Mouse (Mus musculus): ENCODE results near the gene Dkkl1. TPM values are rescaled to one million over a fixed set of nuclear protein-coding genes. Genes with fewer than 3 reads are reported as not detected.
"Not testable (repeated sequence)": the region's sequence is repeated elsewhere in the genome, so short reads cannot be mapped to it uniquely, and the experiment has no call there.

Gene Dkkl1
- total RNA-seq (2021), result 1 to 10 TPM; 2.6 to 3.3 TPM
- long read RNA-seq, experiment 1, partial matches to known transcripts, result 0 of 1 reads
- long read RNA-seq, experiment 1, other reads (novel, unspliced or antisense), result 0 of 1 reads
- long read RNA-seq, experiment 2, partial matches to known transcripts, result 0 of 3 reads
- long read RNA-seq, experiment 2, other reads (novel, unspliced or antisense), result 0 of 3 reads

GRCm38 (mm10) chr7:45211851-45212251, at the start of gene Dkkl1:
Dkkl1 (minus strand) TSS chr7:45212147.
- no peak for DNase-seq (ENCODE audit: low spot score in 2 of 2)

GRCm38 (mm10) chr7:45259281-45259680, 47.3 kb upstream of the Dkkl1 start:
- no peak for DNase-seq (ENCODE audit: low spot score in 2 of 2)

DNA sequence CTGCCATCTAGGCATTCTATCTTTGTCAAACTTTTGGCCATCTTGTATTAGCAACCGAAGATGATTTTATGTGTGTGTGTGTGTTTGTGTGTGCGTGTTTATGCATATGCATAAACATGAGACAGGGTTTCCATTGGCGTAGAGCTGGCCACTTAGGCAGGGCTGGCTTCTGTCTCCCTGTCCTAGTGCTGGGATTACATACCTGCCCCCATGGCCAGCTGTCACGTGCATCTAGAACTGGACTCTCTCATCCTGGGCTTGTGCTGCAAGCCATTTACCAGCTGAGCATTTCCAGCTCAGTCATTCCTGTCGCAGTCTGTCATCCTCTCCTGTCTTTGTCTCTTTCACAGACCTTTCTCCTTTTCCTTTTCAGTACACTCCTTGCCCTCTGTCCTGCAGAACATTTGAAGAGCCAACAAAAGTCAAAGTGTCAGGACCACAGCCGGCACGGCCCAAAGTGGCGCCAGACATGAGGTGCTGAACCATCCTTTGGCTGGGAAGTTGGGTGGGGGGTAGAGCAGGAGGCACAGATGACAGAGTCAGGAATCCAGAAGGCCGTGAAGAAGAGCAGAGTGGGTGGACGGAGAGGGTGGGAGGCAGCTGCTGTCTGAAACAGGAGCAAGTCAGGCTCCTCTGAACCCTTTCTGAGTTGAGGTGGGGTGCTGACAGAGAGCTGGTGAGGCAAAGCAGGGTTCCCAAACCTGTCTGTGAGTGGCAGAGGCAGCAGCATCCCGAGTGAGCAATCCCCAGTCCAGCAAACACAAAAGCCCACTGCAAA, 45.3 kb upstream of the Dkkl1 start:
- DNase-seq (ENCODE audit: low spot score in 2 of 2), result peak; percentile 42 to 50

- not testable (repeated sequence) for DNase-seq (ENCODE audit: low spot score in 2 of 2)
These were observed 43.9 kb upstream of the Dkkl1 start for GRCm38 (mm10) chr7:45255822-45256221.

GRCm38 (mm10) chr7:45253806-45254205, 41.9 kb upstream of the Dkkl1 start:
- DNase-seq (ENCODE audit: low spot score in 2 of 2), result no peak

GRCm38 (mm10) chr7:45247666-45248065, 35.7 kb upstream of the Dkkl1 start:
- DNase-seq (ENCODE audit: low spot score in 2 of 2), result no peak

GRCm38 (mm10) chr7:45241389-45241749, 29.4 kb upstream of the Dkkl1 start:
- DNase-seq (ENCODE audit: low spot score in 2 of 2), result no peak

DNA sequence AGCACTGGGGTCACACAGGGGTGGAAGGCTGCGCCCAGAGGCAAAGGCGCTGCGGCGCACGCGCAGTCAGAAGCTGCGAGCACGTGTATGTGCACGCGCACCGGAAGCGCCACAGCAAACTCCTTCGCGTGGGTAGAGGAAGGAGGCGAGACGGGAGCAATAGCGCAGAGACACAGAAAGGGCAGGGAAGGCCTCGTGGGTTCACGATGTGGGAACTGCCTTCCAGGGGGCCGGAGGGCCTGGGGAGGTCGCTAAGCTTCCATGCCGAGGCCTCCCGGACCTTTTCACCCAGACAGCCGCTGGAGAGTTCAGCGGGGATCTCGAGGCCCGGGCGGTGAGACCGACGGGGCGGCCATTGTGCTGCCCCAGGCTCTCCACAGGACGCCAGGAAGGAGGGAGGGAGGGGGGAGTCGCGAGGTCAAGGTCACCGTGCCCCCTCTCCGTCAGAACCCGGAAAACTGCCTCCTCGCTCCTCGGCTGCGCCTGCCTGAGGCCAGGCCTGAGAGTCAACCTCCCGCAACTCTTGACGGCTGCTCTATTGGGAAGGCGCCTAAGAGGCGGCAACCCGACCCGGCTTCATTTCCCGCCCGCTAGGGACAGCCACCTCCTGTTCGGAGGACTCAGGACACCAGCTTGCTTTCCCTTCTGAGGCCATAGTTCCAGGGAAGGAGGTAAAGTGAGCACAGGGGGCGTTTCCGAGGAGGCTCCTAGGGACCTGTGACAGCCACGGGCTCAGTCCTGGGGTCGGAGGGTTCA, 28.9 kb upstream of the Dkkl1 start, which contains the start of gene Slc6a16:
TSS of gene Slc6a16 (plus strand) at position 453 of the 756 bp plus-strand sequence.
- DNase-seq (ENCODE audit: low spot score in 2 of 2), result peak in 1 of 2 experiments; percentile 51

DNA sequence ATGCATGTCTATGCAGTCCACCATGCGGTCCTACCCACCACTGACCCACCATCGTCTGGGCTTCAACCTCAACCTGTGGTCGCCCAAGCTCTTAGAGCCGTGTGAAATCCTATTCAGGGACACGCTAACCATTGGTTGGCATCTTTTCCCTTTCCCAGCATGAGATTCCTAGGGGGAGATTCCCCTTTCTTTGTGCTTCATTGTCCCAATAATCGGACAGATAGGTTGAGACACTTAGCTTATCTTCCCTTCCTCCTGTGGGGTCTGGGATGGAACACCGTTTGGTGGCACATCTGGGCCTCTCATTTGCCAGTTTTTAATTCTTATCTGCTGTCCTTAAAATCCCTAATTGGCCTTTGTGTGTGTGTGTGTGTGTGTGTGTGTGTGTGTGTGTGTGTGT, 28.2 kb upstream of the Dkkl1 start:
- DNase-seq (ENCODE audit: low spot score in 2 of 2), result no peak

DNA sequence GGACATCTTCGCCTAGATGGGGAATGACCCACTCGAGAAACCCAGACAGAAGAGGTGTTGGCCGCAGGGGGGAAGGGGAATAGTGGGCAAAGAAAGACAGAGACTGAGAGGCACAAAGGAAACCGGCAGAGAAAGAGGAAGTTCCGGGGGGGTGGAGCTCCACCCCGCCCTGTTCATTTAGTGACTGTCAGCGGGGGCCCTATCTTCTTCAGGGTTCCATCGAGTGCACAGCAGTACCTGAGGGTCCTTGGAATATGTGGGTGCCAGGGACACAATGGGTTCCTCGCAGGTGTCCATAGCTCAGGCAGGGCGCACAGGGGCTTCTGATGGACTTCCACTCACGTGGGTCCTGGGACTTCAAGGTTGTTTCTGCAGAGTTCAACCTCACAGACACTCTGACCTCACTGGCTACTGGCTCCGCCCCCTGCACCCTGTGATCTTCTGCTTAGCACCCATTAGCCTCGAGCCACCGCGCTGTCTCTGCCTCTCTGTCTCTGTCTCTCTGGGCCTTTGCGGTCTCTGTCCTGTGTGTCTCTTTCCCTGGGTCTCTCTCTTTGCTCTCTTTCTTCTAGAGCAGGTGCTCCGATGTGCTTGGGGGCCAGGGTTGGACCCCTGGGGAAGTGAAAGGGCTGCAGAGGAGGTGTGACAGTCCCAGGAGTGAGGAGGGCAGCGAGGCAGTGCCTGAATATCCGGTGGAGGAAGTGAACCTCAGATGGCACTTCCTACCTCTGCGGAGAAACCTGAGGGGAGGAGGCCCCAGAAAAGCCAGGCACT, 27.0 kb upstream of the Dkkl1 start, which contains the start of gene Cd37:
TSS of gene Cd37 (minus strand) at position 393 of the 774 bp plus-strand sequence.
- DNase-seq (ENCODE audit: low spot score in 2 of 2), result no peak

GRCm38 (mm10) chr7:45237747-45238699, 26.1 kb upstream of the Dkkl1 start:
- no peak for DNase-seq (ENCODE audit: low spot score in 2 of 2)

- no peak for DNase-seq (ENCODE audit: low spot score in 2 of 2)
These were observed 23.8 kb upstream of the Dkkl1 start for GRCm38 (mm10) chr7:45235656-45236180.

- no peak for DNase-seq (ENCODE audit: low spot score in 2 of 2)
These were observed 23.1 kb upstream of the Dkkl1 start for GRCm38 (mm10) chr7:45234922-45235571.

GRCm38 (mm10) chr7:45234333-45234841, 22.4 kb upstream of the Dkkl1 start:
- peak in 1 of 2 experiments; percentile 18 for DNase-seq (ENCODE audit: low spot score in 2 of 2)

DNA sequence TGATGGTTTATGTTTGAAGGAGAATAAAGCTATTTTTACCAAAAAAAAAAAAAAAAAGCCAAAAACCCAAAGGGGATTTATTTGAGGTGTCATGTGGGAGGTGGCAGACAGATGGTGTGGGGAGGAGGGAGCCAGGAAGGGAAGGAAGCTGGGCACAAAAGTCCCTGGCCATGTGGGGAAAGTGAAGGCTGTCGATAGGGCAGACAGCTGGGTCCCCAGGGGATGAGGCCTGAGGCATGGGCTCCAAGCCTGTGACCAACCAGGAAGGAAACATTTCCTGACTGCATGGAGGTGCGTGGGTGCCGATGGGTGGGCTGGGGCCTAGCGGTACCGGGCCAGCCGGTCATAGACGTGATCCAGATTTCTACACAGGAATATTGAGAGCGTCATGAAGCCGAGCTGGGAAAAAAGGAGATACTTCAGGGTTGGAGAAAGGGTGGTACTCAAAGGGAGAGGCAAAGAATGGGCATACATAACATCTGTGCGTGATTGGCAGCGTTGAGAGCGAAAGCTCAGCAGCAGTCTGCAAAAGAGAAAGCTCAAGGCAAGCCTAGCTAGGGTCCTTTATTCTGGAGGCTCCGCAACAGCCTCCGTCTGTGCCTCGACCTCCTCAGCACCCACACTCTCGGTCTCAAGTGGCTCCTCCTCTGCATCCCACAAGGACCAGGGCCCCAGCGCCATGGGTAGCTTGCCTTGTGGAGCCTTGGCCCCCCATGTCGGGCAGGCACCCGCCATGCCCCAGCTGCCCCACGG, 21.8 kb upstream of the Dkkl1 start:
- peak; percentile 63 to 70 for DNase-seq (ENCODE audit: low spot score in 2 of 2)

- no peak for DNase-seq (ENCODE audit: low spot score in 2 of 2)
These were observed 20.9 kb upstream of the Dkkl1 start for GRCm38 (mm10) chr7:45232716-45233465.

DNA sequence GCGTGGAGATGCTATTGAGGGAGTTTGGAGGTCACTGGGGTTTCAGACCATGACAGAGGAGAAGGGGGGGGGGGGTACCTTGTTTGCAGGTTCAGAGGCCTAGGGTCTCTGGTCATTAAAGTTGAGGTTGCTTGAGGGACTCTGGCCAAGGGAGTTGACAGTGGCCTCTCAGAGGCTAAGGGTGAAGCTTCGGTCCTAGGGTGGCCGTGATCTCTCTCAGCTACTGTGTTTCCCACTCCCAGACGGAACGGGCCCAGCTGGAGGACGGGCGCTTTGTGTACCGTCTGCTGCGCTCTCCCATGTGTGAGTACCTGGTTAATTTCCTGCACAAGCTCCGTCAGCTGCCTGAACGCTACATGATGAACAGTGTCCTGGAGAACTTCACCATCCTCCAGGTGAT, 20.0 kb upstream of the Dkkl1 start:
- no peak for DNase-seq (ENCODE audit: low spot score in 2 of 2)

All from layer of hippocampus, postnatal 14 days (tissue).